Mouse (Mus musculus): ENCODE measurements around the gene Oaz1.

DNA sequence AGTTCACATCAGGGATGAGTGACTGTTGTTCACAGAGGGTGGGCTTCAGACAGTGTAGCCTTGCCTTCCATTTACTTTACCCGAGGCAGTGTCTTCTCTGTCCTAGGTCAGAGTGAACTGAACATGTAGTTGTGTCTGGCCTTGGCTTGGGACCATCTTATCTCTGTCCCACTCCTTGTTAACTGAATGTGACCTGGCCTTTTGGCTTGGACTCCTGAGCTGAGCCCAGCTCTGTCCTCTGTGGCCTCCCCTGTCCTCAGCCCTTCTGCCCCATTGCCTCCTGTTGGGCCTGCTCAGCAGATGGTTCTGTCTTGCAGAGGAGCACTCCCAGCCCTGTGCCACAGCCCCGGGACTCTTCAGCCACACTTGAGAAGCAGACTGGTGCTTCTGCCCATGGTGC lies 38.9 kb upstream of the Oaz1 start:
- no peak for TF ChIP-seq CTCF (IDR thresholded peaks at IDR 0.05; ENCODE audit: borderline replicate concordance, insufficient read depth, low read depth, low read length)
- no peak for TF ChIP-seq POLR2A (IDR thresholded peaks at IDR 0.05; ENCODE audit: borderline replicate concordance, insufficient read depth, low read length)

Data from cerebellum, adult 2 months (tissue).